Mouse (Mus musculus) heart, postnatal 10 days (tissue): ENCODE data around the gene Plekhg1. TPM values are rescaled to one million over a fixed set of nuclear protein-coding genes. Genes with fewer than 3 reads are reported as not detected.

ENCODE experiments used
- DNase-seq, 2 experiments: peaks; one replicate each; pipeline ENCODE4 v3.0.0; 2021
- intact Hi-C: fragments of 180-260 bp; cut with DNase I; formaldehyde crosslinking; loops from one replicate; pipeline ENCODE4 v1.15.1; 2025
- total RNA-seq, 2 experiments: library from RNA; stranded (reverse); gene quantifications; 2 replicates each; pipeline ENCODE4 v1.2.3; 2021

Gene Plekhg1
- total RNA-seq, 2 experiments from 2014 or later, result 23.3 to 23.4 TPM

GRCm38 (mm10) chr10:3941054-3941757, 201.0 kb downstream of the Plekhg1 start:
- intact Hi-C loops, result loop anchor here (2.0 to 5.0 kb wide), 2 partner anchors 134 to 609 kb away; no protein-coding TSS in a partner anchor
- peak; percentile 40 to 42 for DNase-seq

GRCm38 (mm10) chr10:3942289-3942688, 202.1 kb downstream of the Plekhg1 start:
- intact Hi-C loops, result loop anchor here (2.0 to 5.0 kb wide), 2 partner anchors 201 to 610 kb away; partner anchors contain the start of gene Plekhg1
- DNase-seq, result no peak

GRCm38 (mm10) chr10:3943492-3944395, 203.6 kb downstream of the Plekhg1 start:
- intact Hi-C loops, result loop anchor here (1.0 to 5.0 kb wide), 4 partner anchors 203 to 611 kb away; partner anchors contain the start of gene Plekhg1
- DNase-seq, result peak; percentile 75 to 91

- no peak for DNase-seq
- intact Hi-C loops, result no loop called here
These were observed 206.7 kb downstream of the Plekhg1 start for GRCm38 (mm10) chr10:3946871-3947270.

GRCm38 (mm10) chr10:3947346-3947745, 207.2 kb downstream of the Plekhg1 start:
- intact Hi-C loops, result no loop called here
- DNase-seq, result no peak

GRCm38 (mm10) chr10:3949306-3949705, 209.1 kb downstream of the Plekhg1 start:
- DNase-seq, result no peak
- intact Hi-C loops, result no loop called here

GRCm38 (mm10) chr10:3956471-3956870, 216.3 kb downstream of the Plekhg1 start:
- DNase-seq, result no peak
- intact Hi-C loops, result no loop called here

GRCm38 (mm10) chr10:3958591-3958990, 218.4 kb downstream of the Plekhg1 start:
- DNase-seq, result no peak
- intact Hi-C loops, result no loop called here

- intact Hi-C loops, result no loop called here
- no peak for DNase-seq
These were observed 228.9 kb downstream of the Plekhg1 start for GRCm38 (mm10) chr10:3969026-3969425.

- intact Hi-C loops, result no loop called here
- no peak for DNase-seq
These were observed 232.1 kb downstream of the Plekhg1 start for GRCm38 (mm10) chr10:3972237-3972636.

GRCm38 (mm10) chr10:3972981-3973588, 232.9 kb downstream of the Plekhg1 start, which contains the start of gene Mthfd1l:
Gene Mthfd1l, plus strand, starts transcription at chr10:3973118.
- intact Hi-C loops, result no loop called here
- DNase-seq, result peak; percentile 83 to 87

GRCm38 (mm10) chr10:3973589-3974070, 233.5 kb downstream of the Plekhg1 start:
- intact Hi-C loops, result no loop called here
- peak; percentile 92 to 93 for DNase-seq

- intact Hi-C loops, result no loop called here
- DNase-seq, result no peak
These were observed 234.2 kb downstream of the Plekhg1 start for GRCm38 (mm10) chr10:3974380-3974779.

- DNase-seq, result no peak
- intact Hi-C loops, result no loop called here
These were observed 235.9 kb downstream of the Plekhg1 start for GRCm38 (mm10) chr10:3975898-3976622.

GRCm38 (mm10) chr10:3976623-3977010, 236.5 kb downstream of the Plekhg1 start:
- intact Hi-C loops, result no loop called here
- DNase-seq, result no peak

- no peak for DNase-seq
- intact Hi-C loops, result no loop called here
These were observed 238.2 kb downstream of the Plekhg1 start for GRCm38 (mm10) chr10:3978326-3978725.

- peak; percentile 53 to 54 for DNase-seq
- intact Hi-C loops, result no loop called here
These were observed 238.8 kb downstream of the Plekhg1 start for GRCm38 (mm10) chr10:3978792-3979488.

- intact Hi-C loops, result no loop called here
- DNase-seq, result no peak
These were observed 240.1 kb downstream of the Plekhg1 start for GRCm38 (mm10) chr10:3980231-3980630.

GRCm38 (mm10) chr10:3990295-3990883, 250.2 kb downstream of the Plekhg1 start:
- intact Hi-C loops, result no loop called here

More at GRCm38 (mm10) chr10:3990295-3990883, 250.2 kb downstream of the Plekhg1 start:
- DNase-seq, result no peak
